26 mouse cellular contexts compared by ENCODE assay signal in genomic region chr3:90101010-90101409, GRCm38 (mm10). TPM values are rescaled to one million over a fixed set of nuclear protein-coding genes. Genes with fewer than 3 reads are reported as not detected.
"Had no signal": no experiment of that assay in that cellular context is flagged by ENCODE, and none has a peak within 500 bp of the region (broad histone marks: within the 10 kb centered on the region; RNA-seq: fewer than 3 reads in every experiment).

No protein-coding gene starts in this region.

- ATAC-seq: hindbrain, postnatal 0 days; liver, embryonic 12.5 days had no signal

- H3K4me3 ChIP-seq: gastrocnemius, adult 2 months; heart, embryonic 10.5 days; heart, embryonic 12.5 days; hindbrain, embryonic 10.5 days; hindbrain, embryonic 12.5 days; intestine, embryonic 15.5 days; kidney, embryonic 15.5 days; limb, embryonic 13.5 days; limb, embryonic 15.5 days; liver, embryonic 12.5 days had no signal

- DNase-seq: gastrocnemius, adult 2 months; gastrocnemius, postnatal 10 days; gastrocnemius, postnatal 25 days; heart, postnatal 10 days; heart, postnatal 4 days; kidney, adult 18-20 months; kidney, adult 8-10 months; kidney, postnatal 14 days; kidney, postnatal 36 days; layer of hippocampus, adult 9-11 months; layer of hippocampus, postnatal 36 days; left cerebral cortex, postnatal 4 days had no signal

- H3K27ac ChIP-seq: gastrocnemius, adult 2 months; heart, embryonic 10.5 days; hindbrain, embryonic 10.5 days; hindbrain, embryonic 12.5 days; hindbrain, embryonic 14.5 days; hindbrain, postnatal 0 days; intestine, embryonic 15.5 days; kidney, embryonic 15.5 days; kidney, postnatal 0 days; limb, embryonic 13.5 days; limb, embryonic 15.5 days; liver, embryonic 12.5 days; liver, embryonic 14.5 days had no signal

- H3K4me1 ChIP-seq: heart, embryonic 10.5 days; heart, embryonic 12.5 days; hindbrain, embryonic 10.5 days; hindbrain, embryonic 12.5 days; intestine, embryonic 15.5 days; limb, embryonic 13.5 days; limb, embryonic 15.5 days; liver, embryonic 12.5 days had no signal

- H3K27me3 ChIP-seq: heart, embryonic 12.5 days; hindbrain, embryonic 12.5 days; intestine, embryonic 15.5 days; kidney, embryonic 15.5 days; limb, embryonic 13.5 days; limb, embryonic 15.5 days; liver, embryonic 12.5 days had no signal

- H3K4me2 ChIP-seq: heart, embryonic 12.5 days; hindbrain, embryonic 12.5 days; hindbrain, embryonic 14.5 days; intestine, embryonic 15.5 days; kidney, embryonic 15.5 days; limb, embryonic 13.5 days; limb, embryonic 15.5 days; liver, embryonic 12.5 days had no signal

- H3K9ac ChIP-seq: heart, embryonic 12.5 days; hindbrain, embryonic 12.5 days; hindbrain, embryonic 14.5 days; intestine, embryonic 15.5 days; kidney, embryonic 15.5 days; limb, embryonic 13.5 days; limb, embryonic 15.5 days; liver, embryonic 12.5 days; liver, embryonic 14.5 days had no signal

RNA-seq across cellular contexts. Expression of gene Nup210l, which starts 2.9 kb away (rescaled TPM):
- polyA plus RNA-seq: intestine, postnatal 0 days had no signal
